Mouse (Mus musculus) fibroblast of lung, adult 2 months (primary cell): ENCODE results near the gene Vamp1.

ENCODE experiments used
- DNase-seq: peaks from one replicate; pipeline ENCODE4 v3.0.0-alpha.2; 2011; ENCODE audit warnings: low read depth

Vamp1 gene

DNA sequence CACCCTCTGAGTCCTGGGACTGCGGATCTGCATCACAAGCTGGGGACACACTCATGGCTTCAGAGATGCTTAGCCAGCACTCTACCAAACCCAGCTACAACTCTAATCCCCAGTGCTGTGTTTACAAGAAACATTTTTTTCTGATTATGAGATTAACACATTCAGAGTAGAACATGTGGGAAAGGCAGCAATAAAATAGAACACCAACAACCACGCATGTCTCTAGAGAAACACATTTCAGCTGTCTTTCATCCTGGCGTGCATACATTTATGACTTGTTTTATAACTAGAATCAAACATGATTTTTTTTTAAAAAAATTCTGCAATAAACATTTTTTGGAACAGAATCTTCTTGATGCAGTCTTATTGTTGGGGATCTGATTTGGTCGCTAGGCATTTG lies 71.6 kb downstream of the Vamp1 start:
- no peak for DNase-seq

GRCm38 (mm10) chr6:125288730-125289129 lies 73.4 kb downstream of the Vamp1 start:
- no peak for DNase-seq

- no peak for DNase-seq
Observed at GRCm38 (mm10) chr6:125291329-125291728, 76.0 kb downstream of the Vamp1 start.

GRCm38 (mm10) chr6:125292256-125292655 lies 76.9 kb downstream of the Vamp1 start:
- DNase-seq: no peak

GRCm38 (mm10) chr6:125294049-125294448 lies 78.7 kb downstream of the Vamp1 start:
- no peak for DNase-seq
